Mouse (Mus musculus) kidney, adult 2 months (tissue): ENCODE measurements at regions not wholly inside any gene's neighbourhood (a gene's known extent, or its start where the extent isn't known, plus 50 kb on each side); places are given as distances from the start of the nearest gene placed in this dataset.

ENCODE experiments used
- DNase-seq: peaks from one replicate; pipeline ENCODE4 v3.0.0; 2021
- H3K27ac ChIP-seq: fragments of 200-500 bp; 2 replicates; pipeline ENCODE4 v1.5.1; 2012; ENCODE audit warnings: low read depth, low read length, control low read depth, inconsistent platforms; ENCODE audit not compliant: insufficient read depth
- H3K27me3 ChIP-seq: fragments of 200-500 bp; replicated peaks from 2 replicates; pipeline ENCODE4 v1.6.1; 2012; ENCODE audit warnings: mild to moderate bottlenecking, moderate library complexity, low read length, inconsistent platforms; ENCODE audit not compliant: control insufficient read depth, insufficient read depth
- H3K36me3 ChIP-seq: fragments of 200-500 bp; 2 replicates; pipeline ENCODE4 v1.6.1; 2012; ENCODE audit warnings: mild to moderate bottlenecking, moderate library complexity, low read length, inconsistent platforms; ENCODE audit not compliant: control insufficient read depth, insufficient read depth
- H3K4me1 ChIP-seq: fragments of 200-500 bp; 2 replicates; pipeline ENCODE4 v1.6.1; 2011; ENCODE audit warnings: low read length; ENCODE audit not compliant: control insufficient read depth, insufficient read depth
- H3K4me3 ChIP-seq: fragments of 200-500 bp; 2 replicates; pipeline ENCODE4 v1.5.1; 2011; ENCODE audit warnings: mild to moderate bottlenecking, low read depth, low read length, control low read depth; ENCODE audit not compliant: insufficient read depth
- CTCF ChIP-seq: fragments of 200-500 bp; conservative IDR thresholded peaks from 2 replicates; pipeline ENCODE4 v1.5.1; 2011; ENCODE audit warnings: low read depth, mild to moderate bottlenecking, control low read depth, low read length, moderate library complexity, mixed read lengths; ENCODE audit not compliant: insufficient read depth, insufficient read length
- POLR2A ChIP-seq: fragments of 200-500 bp; IDR thresholded peaks from one replicate; pipeline ENCODE4 v1.6.1; 2011; ENCODE audit warnings: low read depth, low read length, control low read depth
- WGBS: fragments of 180-500 bp; shearing (Covaris S2); methylation state at CpG from one replicate; pipeline ENCODE4 v1.1.7; 2018; 5-methylcytosine and 5-hydroxymethylcytosine counted together

DNA sequence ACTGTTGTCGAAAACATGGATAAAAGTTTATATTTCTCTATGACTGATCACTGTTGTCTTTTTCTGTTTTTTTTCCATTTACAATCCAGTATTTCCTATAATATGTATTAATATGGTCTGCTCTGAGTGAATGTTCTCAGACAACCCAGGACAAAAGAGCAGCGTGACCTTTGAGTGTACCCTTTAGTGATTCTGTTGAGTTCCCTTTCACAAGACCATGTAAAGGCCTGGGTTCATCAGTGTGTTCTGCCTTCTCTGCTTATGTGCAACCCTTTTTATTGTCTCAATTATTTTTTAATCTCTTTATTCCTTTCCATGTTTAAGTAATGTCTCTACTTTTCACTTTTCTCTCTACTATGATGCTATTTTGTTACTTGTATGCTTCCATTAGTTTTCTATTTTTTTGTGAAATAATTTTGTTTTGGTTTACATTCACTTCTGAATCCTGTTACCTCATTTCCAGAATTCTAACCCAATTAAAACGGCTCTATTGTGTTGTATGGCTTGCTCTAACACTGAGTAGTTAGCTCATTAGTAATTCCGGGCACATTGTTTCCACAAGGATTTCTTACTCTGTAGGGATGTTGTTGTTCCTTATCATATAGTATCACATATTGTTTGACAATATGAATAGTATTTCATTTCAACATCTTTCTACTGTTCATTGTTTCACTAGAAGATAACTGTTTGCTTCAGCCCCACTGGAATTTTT lies 523.9 kb upstream of the Hsf2 start:
- Histone ChIP-seq H3K4me1 (no peaks in the 10 kb centered on the region), H3K27ac (no peak overlapping the region), H3K27me3 (no peaks in the 10 kb centered on the region), H3K36me3 (no peaks in the 10 kb centered on the region), H3K4me3 (no peak overlapping the region)
- no peak for DNase-seq
- TF ChIP-seq POLR2A (no peak), CTCF (no peak)
- WGBS, result 87% methylated on average over 4 of the region's 4 CpGs

DNA sequence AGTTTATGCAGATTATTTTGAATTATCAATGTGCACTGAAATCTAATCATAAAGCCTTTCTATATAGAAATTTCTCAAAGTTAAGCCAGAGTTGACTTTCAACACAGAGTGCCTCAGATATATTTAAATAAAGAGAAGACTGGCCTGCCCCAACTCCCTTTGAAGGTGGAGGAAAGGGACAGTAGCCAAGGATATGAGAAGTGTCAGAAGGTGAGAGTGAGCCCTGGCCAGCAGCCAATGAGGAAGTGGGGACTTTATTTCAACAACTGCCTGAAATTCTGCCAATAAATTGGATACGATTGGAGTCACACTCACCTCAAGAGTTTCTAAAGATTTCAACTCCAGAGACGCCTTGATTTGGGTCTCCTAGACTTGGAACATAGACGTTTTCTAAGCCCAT lies 523.0 kb upstream of the Hsf2 start:
- TF ChIP-seq CTCF, result no peak
- TF ChIP-seq POLR2A, result no peak
- DNase-seq, result peak; percentile 32
- Histone ChIP-seq H3K4me1 (no peaks in the 10 kb centered on the region), H3K36me3 (no peaks in the 10 kb centered on the region), H3K27me3 (no peaks in the 10 kb centered on the region), H3K4me3 (no peak overlapping the region), H3K27ac (no peak overlapping the region)
- WGBS, result 60% methylated on average over 3 of the region's 3 CpGs

DNA sequence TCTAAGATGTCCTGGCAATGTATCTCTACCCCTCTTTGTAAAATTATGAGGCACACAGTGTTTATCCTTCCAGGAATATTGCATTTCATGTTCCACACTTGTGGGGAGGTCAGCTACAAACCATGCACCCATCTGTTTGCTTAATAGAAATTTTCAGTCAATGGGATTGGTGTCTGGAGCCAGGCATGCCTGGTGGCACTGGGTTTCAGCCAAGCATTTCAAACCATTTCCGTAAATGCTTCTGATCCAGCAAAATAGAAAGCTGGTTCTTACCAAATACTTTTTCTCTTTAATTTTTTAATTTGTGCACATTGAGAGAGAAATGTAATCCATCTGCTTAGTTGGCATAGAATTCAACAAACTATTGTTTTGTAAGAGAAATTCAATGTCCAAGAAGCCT lies 517.3 kb upstream of the Hsf2 start:
- Histone ChIP-seq H3K36me3 (no peaks in the 10 kb centered on the region), H3K4me1 (no peaks in the 10 kb centered on the region), H3K27me3 (no peaks in the 10 kb centered on the region), H3K27ac (no peak overlapping the region), H3K4me3 (no peak overlapping the region)
- TF ChIP-seq CTCF (no peak), POLR2A (no peak)
- 91% methylated on average over 1 of the region's 1 CpGs for WGBS
- DNase-seq, result no peak

DNA sequence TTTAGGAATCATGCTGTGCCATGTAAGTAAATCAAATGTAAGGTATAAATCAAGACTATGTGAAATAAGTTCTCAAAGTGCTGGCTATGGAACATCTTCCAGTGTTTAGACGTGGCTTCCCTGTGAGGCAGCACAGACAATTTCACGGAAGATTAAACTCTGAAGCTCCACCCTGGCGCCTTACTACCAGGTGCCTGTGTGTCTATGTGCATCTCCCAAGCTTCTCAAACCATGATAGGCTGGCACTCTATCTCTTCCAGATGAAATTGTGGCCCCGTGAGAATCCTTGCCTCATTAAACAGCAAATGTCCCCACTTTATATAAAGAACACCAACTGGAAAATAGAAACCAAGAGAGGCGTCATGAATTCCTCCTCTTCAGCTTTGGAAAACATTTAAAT lies 511.4 kb upstream of the Hsf2 start:
- no peak for DNase-seq
- no peaks in the 10 kb centered on the region for H3K4me1 ChIP-seq
- no peaks in the 10 kb centered on the region for H3K27me3 ChIP-seq
- TF ChIP-seq POLR2A, result no peak
- TF ChIP-seq CTCF, result no peak
- no peaks in the 10 kb centered on the region for H3K36me3 ChIP-seq
- no peak overlapping the region for H3K27ac ChIP-seq
- 49% methylated on average over 5 of the region's 5 CpGs for WGBS
- H3K4me3 ChIP-seq, result no peak overlapping the region

DNA sequence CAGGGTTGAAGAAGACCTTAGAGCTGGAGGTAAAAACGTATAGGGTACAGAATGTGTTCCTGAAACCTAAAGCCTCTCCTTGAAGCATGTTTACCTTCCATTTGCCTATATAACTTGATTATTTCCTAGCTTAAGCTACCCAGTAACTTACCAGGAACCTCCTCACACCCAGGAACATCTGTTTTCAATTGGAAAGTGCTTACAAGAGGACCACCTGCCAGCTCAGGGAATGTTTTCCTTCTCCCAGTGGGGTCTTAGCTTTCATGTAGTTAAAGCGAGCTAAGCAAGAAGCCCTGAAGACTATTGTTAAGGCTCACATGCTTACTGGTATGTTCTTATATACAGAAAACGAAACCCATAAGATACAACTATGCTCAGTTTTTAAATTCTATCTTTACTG lies 506.6 kb upstream of the Hsf2 start:
- DNase-seq, result no peak
- H3K27ac ChIP-seq, result no peak overlapping the region
- 67% methylated on average over 3 of the region's 3 CpGs for WGBS
- H3K4me1 ChIP-seq, result no peaks in the 10 kb centered on the region
- no peaks in the 10 kb centered on the region for H3K27me3 ChIP-seq
- H3K36me3 ChIP-seq, result no peaks in the 10 kb centered on the region
- no peak overlapping the region for H3K4me3 ChIP-seq
- TF ChIP-seq POLR2A (no peak), CTCF (no peak)

DNA sequence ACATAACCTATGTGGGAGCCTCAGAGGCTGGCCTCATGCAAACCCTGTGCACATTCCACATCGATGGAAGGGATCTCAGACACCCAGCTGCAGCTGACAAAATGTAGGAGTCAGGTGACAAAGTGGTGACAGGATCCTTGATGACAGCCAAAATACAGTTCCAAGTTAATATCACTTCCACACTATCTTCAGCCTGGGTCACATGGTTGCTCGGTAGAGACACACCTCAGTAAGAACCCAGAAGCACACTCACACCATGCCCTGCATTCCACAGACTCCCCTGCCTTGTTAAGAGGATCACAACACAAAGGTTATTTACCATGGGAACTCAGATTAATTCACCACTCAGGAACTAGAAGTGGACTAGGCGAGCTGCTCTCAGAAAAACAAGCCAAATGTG lies 505.4 kb upstream of the Hsf2 start:
- no peaks in the 10 kb centered on the region for H3K4me1 ChIP-seq
- 48% methylated on average over 3 of the region's 3 CpGs for WGBS
- no peaks in the 10 kb centered on the region for H3K27me3 ChIP-seq
- no peaks in the 10 kb centered on the region for H3K36me3 ChIP-seq
- no peak for DNase-seq
- H3K4me3 ChIP-seq, result no peak overlapping the region
- TF ChIP-seq POLR2A (no peak), CTCF (no peak)
- H3K27ac ChIP-seq, result no peak overlapping the region

DNA sequence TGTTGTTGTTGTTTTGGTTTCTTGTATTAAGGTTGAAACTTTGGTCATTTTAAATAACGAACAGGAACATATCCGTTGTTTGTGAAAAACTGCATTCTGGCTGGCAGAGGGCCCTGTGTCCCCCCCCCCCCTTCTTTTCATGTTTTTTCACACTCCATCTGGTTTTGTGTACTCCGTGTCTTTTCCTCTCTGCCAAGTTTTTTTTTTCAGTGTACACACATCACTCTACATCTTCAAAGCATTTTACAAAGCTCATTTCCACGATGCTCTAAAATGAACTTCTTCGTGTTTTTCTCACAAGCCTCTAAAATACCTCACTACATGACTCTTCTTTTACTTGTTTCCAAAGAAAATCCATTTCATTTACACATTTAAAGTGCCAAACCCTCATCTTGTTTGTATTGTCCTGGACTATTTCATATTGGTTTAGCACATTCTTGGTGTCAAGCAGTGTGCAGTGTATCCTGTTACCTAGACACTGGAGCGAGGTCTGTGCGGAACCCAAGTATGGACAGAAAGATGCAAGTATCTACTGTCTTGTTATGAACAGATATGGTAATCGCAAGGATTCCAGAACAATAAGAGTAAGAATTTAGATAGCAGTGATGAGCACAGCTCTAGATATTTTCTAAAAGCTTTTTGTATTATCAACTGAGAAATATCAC lies 503.5 kb upstream of the Hsf2 start:
- Histone ChIP-seq H3K4me3 (no peak overlapping the region), H3K4me1 (no peaks in the 10 kb centered on the region), H3K27ac (no peak overlapping the region), H3K36me3 (no peaks in the 10 kb centered on the region), H3K27me3 (no peaks in the 10 kb centered on the region)
- WGBS, result 78% methylated on average over 8 of the region's 8 CpGs
- TF ChIP-seq CTCF (no peak), POLR2A (no peak)
- no peak for DNase-seq
